Mouse (Mus musculus): ENCODE results near the gene 1700020D05Rik.

DNA sequence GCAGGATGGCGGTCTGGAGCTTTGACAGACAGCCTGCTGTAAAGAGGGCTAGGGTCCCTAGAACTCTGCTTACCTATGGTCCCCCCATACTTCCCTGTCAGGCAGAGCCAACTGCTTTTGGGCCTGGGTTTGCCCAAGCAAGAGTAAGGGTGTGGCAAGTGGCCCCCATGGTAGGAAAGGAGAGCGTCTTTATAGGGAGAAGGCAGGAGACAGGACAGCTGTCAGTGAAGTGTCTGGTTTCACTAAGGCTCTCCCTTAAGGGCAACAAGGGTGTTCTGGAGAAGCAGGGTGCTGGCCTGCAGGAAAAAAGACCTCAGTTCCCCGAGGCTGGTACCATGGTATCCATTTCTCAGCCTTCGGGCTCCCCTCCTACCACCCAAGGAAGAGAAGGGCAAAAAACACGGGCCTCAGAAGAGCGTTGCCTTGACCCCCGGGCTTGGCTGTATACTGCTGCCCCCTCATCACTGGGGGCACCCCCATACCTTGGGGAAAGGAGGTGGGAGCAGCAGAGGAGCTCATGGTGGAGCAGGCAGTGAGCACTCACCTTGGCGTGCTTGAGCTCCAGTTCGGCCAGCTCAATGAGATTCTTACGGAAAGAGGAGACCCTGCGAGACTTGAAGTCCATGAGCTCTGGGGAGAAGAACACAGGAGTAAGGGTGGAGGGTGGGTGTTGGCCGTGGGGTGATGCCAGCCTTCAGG lies 8.1 kb downstream of the 1700020D05Rik start:
- TF ChIP-seq TAL1 (IDR thresholded peaks at IDR 0.05; ENCODE audit: low read length) (no peak), GATA1 (IDR thresholded peaks at IDR 0.05; ENCODE audit: low read length) (no peak)
